Mouse (Mus musculus) forebrain, postnatal 0 days (tissue): ENCODE measurements at regions not wholly inside any gene's neighbourhood (a gene's known extent, or its start where the extent isn't known, plus 50 kb on each side); places are given as distances from the start of the nearest gene placed in this dataset.
A peak's percentile ranks its signal among the peaks of the same experiment; 100 is the strongest.

ENCODE experiments used
- ATAC-seq: fragments of 200-750 bp; cut with Nextera tagmentation; 2 replicates; pipeline ENCODE4 v1.8.0; 2017; ENCODE audit warnings: mild to moderate bottlenecking, moderate library complexity
- DNase-seq: peaks from one replicate; pipeline ENCODE4 v3.0.0-alpha.2; 2015
- H3K27ac ChIP-seq: fragments of 300-500 bp; sonication (generic); 2 replicates; pipeline ENCODE4 v1.5.1; 2014; ENCODE audit warnings: low read depth, mild to moderate bottlenecking, antibody characterized with exemption, low read length, moderate library complexity, mixed read lengths
- H3K27me3 ChIP-seq: fragments of 300-500 bp; sonication (generic); 2 replicates; pipeline ENCODE4 v1.6.1; 2014; ENCODE audit warnings: mild to moderate bottlenecking, low read length, mixed read lengths; ENCODE audit not compliant: insufficient read depth
- H3K36me3 ChIP-seq: fragments of 300-500 bp; sonication (generic); 2 replicates; pipeline ENCODE4 v1.6.1; 2014; ENCODE audit warnings: mild to moderate bottlenecking, moderate library complexity; ENCODE audit not compliant: insufficient read depth
- H3K4me1 ChIP-seq: fragments of 300-500 bp; sonication (generic); 2 replicates; pipeline ENCODE4 v1.6.1; 2014; ENCODE audit warnings: antibody characterized with exemption; ENCODE audit not compliant: insufficient read depth
- H3K4me2 ChIP-seq: fragments of 300-500 bp; sonication (generic); 2 replicates; pipeline ENCODE4 v1.6.1; 2014; ENCODE audit warnings: low read depth, mild to moderate bottlenecking, moderate library complexity
- H3K4me3 ChIP-seq: fragments of 300-500 bp; sonication (generic); 2 replicates; pipeline ENCODE4 v1.5.1; 2014; ENCODE audit warnings: low read depth, low read length, mixed read lengths
- H3K9ac ChIP-seq: fragments of 300-500 bp; sonication (generic); 2 replicates; pipeline ENCODE4 v1.6.1; 2014; ENCODE audit warnings: mild to moderate bottlenecking
- H3K9me3 ChIP-seq: fragments of 300-500 bp; sonication (generic); 2 replicates; pipeline ENCODE4 v1.6.1; 2016; ENCODE audit warnings: low read length
- CTCF ChIP-seq: sonication (generic); IDR thresholded peaks from 2 replicates; pipeline ENCODE4 v1.5.1; 2016; ENCODE audit warnings: antibody characterized with exemption, control low read depth, low read depth
- WGBS: fragments of 180-500 bp; shearing (Covaris S2); extraction: QIAGEN DNeasy Blood & Tissue Kit; methylation state at CpG from one replicate; pipeline ENCODE4 v1.1.7; 2014; 5-methylcytosine and 5-hydroxymethylcytosine counted together

GRCm38 (mm10) chr3:65478215-65478614 lies 50.0 kb upstream of the Tiparp start:
- Histone ChIP-seq H3K27me3 (no peaks in the 10 kb centered on the region), H3K9ac (no peak overlapping the region), H3K4me1 (no peaks in the 10 kb centered on the region), H3K4me3 (no peak overlapping the region), H3K4me2 (no peak overlapping the region), H3K27ac (no peak overlapping the region), H3K36me3 (no peaks in the 10 kb centered on the region), H3K9me3 (no peaks in the 10 kb centered on the region)
- DNase-seq, result no peak
- no peak for TF ChIP-seq CTCF
- 87% methylated on average over 6 of the region's 6 CpGs for WGBS
- no peak for ATAC-seq

DNA sequence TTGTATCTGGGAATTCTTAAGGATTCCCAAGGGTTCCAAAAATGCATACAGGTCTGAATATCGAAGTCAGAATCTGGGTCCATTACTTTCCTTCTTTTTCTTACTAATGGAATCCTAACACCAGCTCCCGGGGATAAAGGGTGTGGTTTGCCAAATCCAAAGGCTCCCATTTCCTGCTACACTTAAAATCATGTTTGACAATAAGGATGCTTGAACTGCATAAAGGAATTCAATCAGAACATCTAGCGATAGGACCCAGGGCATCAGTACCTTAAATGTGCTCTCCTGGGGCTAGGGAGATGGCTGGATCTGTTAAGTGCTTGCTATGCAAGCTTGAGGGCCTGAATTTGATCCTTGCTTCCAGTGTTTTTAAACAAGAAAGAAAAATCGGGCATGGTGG lies 51.1 kb upstream of the Tiparp start:
- 80% methylated on average over 4 of the region's 4 CpGs for WGBS
- DNase-seq (no peak), ATAC-seq (no peak)
- Histone ChIP-seq H3K4me1 (no peaks in the 10 kb centered on the region), H3K9ac (no peak overlapping the region), H3K36me3 (no peaks in the 10 kb centered on the region), H3K9me3 (no peaks in the 10 kb centered on the region), H3K4me3 (no peak overlapping the region), H3K27ac (no peak overlapping the region), H3K27me3 (no peaks in the 10 kb centered on the region), H3K4me2 (no peak overlapping the region)
- TF ChIP-seq CTCF, result no peak

- H3K4me1 ChIP-seq, result no peaks in the 10 kb centered on the region
- H3K4me3 ChIP-seq, result no peak overlapping the region
- ATAC-seq (peak; percentile 34; the same call in 1 of the 2 replicates), DNase-seq (no peak)
- no peaks in the 10 kb centered on the region for H3K36me3 ChIP-seq
- no peak overlapping the region for H3K9ac ChIP-seq
- H3K9me3 ChIP-seq, result no peaks in the 10 kb centered on the region
- H3K4me2 ChIP-seq, result no peak overlapping the region
- 79% methylated on average over 19 of the region's 19 CpGs for whole genome bisulfite sequencing
- TF ChIP-seq CTCF, result no peak
- no peaks in the 10 kb centered on the region for H3K27me3 ChIP-seq
- no peak overlapping the region for H3K27ac ChIP-seq
Measured at GRCm38 (mm10) chr3:65476091-65476953, 51.9 kb upstream of the Tiparp start.

DNA sequence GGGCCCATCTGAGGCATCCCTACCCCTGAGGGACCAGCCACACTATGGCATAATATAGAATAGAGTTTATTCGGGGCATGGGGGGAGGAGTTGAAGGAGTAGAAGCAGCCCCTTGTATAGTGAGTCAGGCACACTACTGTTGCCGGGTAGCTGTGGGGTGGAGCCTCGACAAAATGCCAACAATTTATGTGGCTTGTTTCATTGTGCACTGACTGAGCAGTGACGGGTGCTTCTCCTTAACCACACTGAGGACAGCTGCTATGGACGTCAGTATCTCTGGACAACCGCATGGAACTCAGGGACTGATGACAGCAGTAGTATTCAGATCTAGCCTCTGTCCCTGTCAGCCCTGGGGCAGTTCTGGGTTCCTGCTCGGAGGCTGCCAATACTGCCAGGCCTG lies 53.6 kb upstream of the Tiparp start:
- H3K4me3 ChIP-seq, result no peak overlapping the region
- WGBS, result 48% methylated on average over 7 of the region's 7 CpGs
- H3K27me3 ChIP-seq, result no peaks in the 10 kb centered on the region
- H3K9me3 ChIP-seq, result no peaks in the 10 kb centered on the region
- no peak for DNase-seq
- no peak overlapping the region for H3K27ac ChIP-seq
- no peaks in the 10 kb centered on the region for H3K4me1 ChIP-seq
- no peak for TF ChIP-seq CTCF
- H3K36me3 ChIP-seq, result no peaks in the 10 kb centered on the region
- no peak overlapping the region for H3K4me2 ChIP-seq
- peak; percentile 38; the same call in 1 of the 2 replicates for ATAC-seq
- no peak overlapping the region for H3K9ac ChIP-seq

DNA sequence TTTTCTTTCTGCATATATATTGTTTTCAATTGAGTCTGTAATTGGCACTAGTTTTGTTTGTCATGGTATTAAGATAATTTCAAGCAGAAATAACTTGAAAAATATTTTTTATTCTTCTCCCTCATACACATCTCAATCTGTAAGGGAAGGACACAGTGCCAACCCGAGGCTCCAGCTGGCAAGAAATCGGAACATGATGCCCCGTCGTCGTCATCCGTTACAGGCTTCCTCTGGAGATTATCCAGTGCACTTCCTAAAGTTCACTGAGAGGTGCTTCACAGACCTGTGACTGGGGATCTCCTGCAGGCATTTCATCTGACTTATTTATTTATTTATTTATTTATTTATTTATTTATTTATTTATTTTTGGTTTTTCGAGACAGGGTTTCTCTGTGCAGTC lies 56.4 kb upstream of the Tiparp start:
- no peak overlapping the region for H3K9ac ChIP-seq
- H3K27ac ChIP-seq, result no peak overlapping the region
- H3K4me2 ChIP-seq, result no peak overlapping the region
- no peak for TF ChIP-seq CTCF
- 70% methylated on average over 7 of the region's 7 CpGs for WGBS
- ATAC-seq (no peak), DNase-seq (no peak)
- H3K9me3 ChIP-seq, result no peaks in the 10 kb centered on the region
- H3K36me3 ChIP-seq, result no peaks in the 10 kb centered on the region
- H3K4me1 ChIP-seq, result no peaks in the 10 kb centered on the region
- H3K4me3 ChIP-seq, result no peak overlapping the region
- H3K27me3 ChIP-seq, result no peaks in the 10 kb centered on the region

DNA sequence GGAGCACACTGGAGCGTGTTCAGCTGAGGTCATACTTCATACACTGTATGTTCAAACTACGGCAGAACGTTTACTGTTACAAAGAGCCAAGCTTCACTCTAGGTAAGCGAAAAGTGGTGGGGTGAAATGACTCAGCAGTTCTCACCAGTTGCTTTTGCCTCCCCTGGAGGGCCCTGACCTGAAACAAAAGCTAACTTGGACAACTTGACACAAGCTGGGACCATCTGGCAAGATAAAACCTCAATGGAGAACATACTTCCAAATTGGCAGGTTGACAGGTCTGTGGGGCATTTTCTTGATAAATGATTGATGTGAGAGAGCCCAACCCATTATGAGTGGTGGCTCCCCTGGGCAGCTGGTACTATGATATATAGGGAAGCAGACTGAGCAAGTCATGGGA lies 59.0 kb upstream of the Tiparp start:
- Histone ChIP-seq H3K27me3 (no peaks in the 10 kb centered on the region), H3K9ac (no peak overlapping the region), H3K4me2 (no peak overlapping the region), H3K9me3 (no peaks in the 10 kb centered on the region), H3K36me3 (no peaks in the 10 kb centered on the region), H3K4me1 (no peaks in the 10 kb centered on the region), H3K4me3 (no peak overlapping the region), H3K27ac (no peak overlapping the region)
- ATAC-seq, result no peak
- no peak for DNase-seq
- no peak for TF ChIP-seq CTCF
- 83% methylated on average over 4 of the region's 4 CpGs for WGBS

DNA sequence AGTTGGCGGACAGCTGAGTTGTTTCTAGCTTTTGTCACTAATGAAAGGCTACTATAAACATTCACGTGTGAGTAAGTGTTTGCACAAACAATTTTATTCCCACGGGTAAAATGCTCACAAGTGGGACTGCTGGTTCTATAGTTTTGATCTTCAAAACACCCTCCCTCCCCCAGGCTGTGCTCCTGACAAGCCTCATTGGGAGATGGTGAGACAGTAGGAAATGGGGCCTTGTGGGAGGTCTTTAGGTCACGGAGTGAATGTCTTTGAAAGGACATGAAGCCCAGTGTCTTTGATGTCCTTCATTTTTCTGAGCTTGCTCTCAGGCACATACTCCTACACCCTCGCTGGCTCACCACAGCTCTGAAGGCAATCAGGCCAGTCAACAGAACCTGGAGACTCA lies 63.4 kb upstream of the Tiparp start:
- Histone ChIP-seq H3K9me3 (no peaks in the 10 kb centered on the region), H3K27me3 (no peaks in the 10 kb centered on the region), H3K9ac (no peak overlapping the region), H3K4me3 (no peak overlapping the region), H3K36me3 (no peaks in the 10 kb centered on the region), H3K4me2 (no peak overlapping the region), H3K4me1 (no peaks in the 10 kb centered on the region), H3K27ac (no peak overlapping the region)
- no peak for TF ChIP-seq CTCF
- DNase-seq (no peak), ATAC-seq (no peak)
- 59% methylated on average over 5 of the region's 5 CpGs for WGBS
